Comparison of ENCODE assay signal across 17 mouse cellular contexts in the genomic region with DNA sequence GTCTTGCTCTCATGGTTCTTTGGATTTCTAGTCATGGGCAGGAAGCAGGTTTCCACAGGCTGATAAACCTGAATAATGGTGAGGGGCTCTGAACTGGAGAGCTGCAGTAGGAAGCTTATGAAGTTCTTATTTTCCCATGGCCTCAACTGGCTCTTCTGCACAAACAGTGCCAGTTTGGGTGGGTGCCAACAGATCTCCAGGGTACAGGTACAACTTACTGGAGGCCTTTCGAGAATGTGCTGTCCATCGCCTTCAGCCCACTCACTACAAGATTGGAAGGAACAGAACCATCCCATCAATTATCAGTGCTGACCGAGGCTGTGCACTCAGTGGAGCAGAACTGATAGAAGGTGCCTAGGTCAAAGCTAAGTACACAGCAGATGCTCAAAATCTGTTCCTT. TPM values are rescaled to one million over a fixed set of nuclear protein-coding genes. Genes with fewer than 3 reads are reported as not detected.
"Had no signal": no experiment of that assay in that cellular context is flagged by ENCODE, and none has a peak within 500 bp of the region (broad histone marks: within the 10 kb centered on the region; RNA-seq: fewer than 3 reads in every experiment).

No protein-coding gene starts in this region.

- DNase-seq: liver; liver, embryonic 13.5 days; liver, postnatal 0 days; retina, postnatal 1 day; right cerebral cortex, postnatal 4 days; spleen, adult 18-20 months; thymus, adult 18-20 months; thymus, postnatal 14 days had no signal

- H3K9me3 ChIP-seq: liver, embryonic 13.5 days; midbrain, embryonic 12.5 days; neural tube, embryonic 13.5 days had no signal

- H3K4me2 ChIP-seq: midbrain, embryonic 12.5 days; neural tube, embryonic 13.5 days had no signal

- H3K36me3 ChIP-seq: liver, embryonic 13.5 days; midbrain, embryonic 12.5 days; neural tube, embryonic 13.5 days had no signal

- H3K27ac ChIP-seq: layer of hippocampus, adult 2 months; liver, embryonic 13.5 days; midbrain, embryonic 12.5 days; neural tube, embryonic 13.5 days had no signal

- H3K9ac ChIP-seq: liver, embryonic 13.5 days; liver, postnatal 0 days; midbrain, embryonic 12.5 days; neural tube, embryonic 13.5 days had no signal

- H3K4me1 ChIP-seq: midbrain, embryonic 12.5 days; neural tube, embryonic 13.5 days had no signal

- H3K4me3 ChIP-seq: layer of hippocampus, adult 2 months; midbrain, embryonic 12.5 days; neural tube, embryonic 13.5 days had no signal

- ATAC-seq: inflammation-experienced regulatory T-cells, adult 6 months; intestine, postnatal 0 days; liver, postnatal 0 days; midbrain, embryonic 16.5 days had no signal

RNA-seq across cellular contexts. Expression of a gene that starts 1.3 kb away (rescaled TPM):
- total RNA-seq: megakaryocyte-erythroid progenitor cell, adult 5-6 weeks had no signal
- polyA plus RNA-seq: inflammation-experienced regulatory T-cells, adult 6 months had no signal

RNA-seq across cellular contexts. Expression of a gene that starts 48.5 kb away (rescaled TPM):
- total RNA-seq: megakaryocyte-erythroid progenitor cell, adult 5-6 weeks had no signal
- polyA plus RNA-seq: inflammation-experienced regulatory T-cells, adult 6 months; intestine, postnatal 0 days; liver, embryonic 13.5 days; liver, postnatal 0 days; lung, embryonic 16.5 days; neural tube, embryonic 13.5 days; stomach, embryonic 14.5 days had no signal
